Mouse (Mus musculus) embryonic facial prominence, embryonic 14.5 days (tissue): ENCODE data around the gene Pcca. TPM values are rescaled to one million over a fixed set of nuclear protein-coding genes. Genes with fewer than 3 reads are reported as not detected.

Experiments
- ATAC-seq: fragments of 200-750 bp; cut with Nextera tagmentation; 2 replicates; pipeline ENCODE4 v1.8.0; 2017; ENCODE audit warnings: low read depth, moderate number of reproducible peaks, moderate TSS enrichment
- DNase-seq: peaks from one replicate; pipeline ENCODE4 v3.0.0-alpha.2; 2015; ENCODE audit warnings: low spot score
- H3K27ac ChIP-seq: fragments of 300-500 bp; sonication (generic); replicated peaks from 2 replicates; pipeline ENCODE4 v1.5.1; 2014; ENCODE audit warnings: low read depth, mild to moderate bottlenecking, low read length, moderate library complexity
- H3K27me3 ChIP-seq: fragments of 300-500 bp; sonication (generic); replicated peaks from 2 replicates; pipeline ENCODE4 v1.6.1; 2014; ENCODE audit warnings: low read length; ENCODE audit not compliant: control insufficient read depth, insufficient read depth
- H3K36me3 ChIP-seq: fragments of 300-500 bp; sonication (generic); 2 replicates; pipeline ENCODE4 v1.6.1; 2014; ENCODE audit warnings: low read length, mixed read lengths; ENCODE audit not compliant: control insufficient read depth, insufficient read depth
- H3K4me1 ChIP-seq: fragments of 300-500 bp; sonication (generic); 2 replicates; pipeline ENCODE4 v1.6.1; 2014; ENCODE audit warnings: antibody characterized with exemption, low read length; ENCODE audit not compliant: control insufficient read depth, insufficient read depth
- H3K4me2 ChIP-seq: fragments of 300-500 bp; sonication (generic); 2 replicates; pipeline ENCODE4 v1.6.1; 2014; ENCODE audit warnings: low read depth, mild to moderate bottlenecking, low read length, moderate library complexity, mixed read lengths
- H3K4me3 ChIP-seq: fragments of 300-500 bp; sonication (generic); 2 replicates; pipeline ENCODE4 v1.5.1; 2014; ENCODE audit warnings: low read depth, mild to moderate bottlenecking, low read length
- H3K9ac ChIP-seq: fragments of 300-500 bp; sonication (generic); 2 replicates; pipeline ENCODE4 v1.6.1; 2014; ENCODE audit warnings: low read depth, mild to moderate bottlenecking, low read length, moderate library complexity, mixed read lengths
- H3K9me3 ChIP-seq: fragments of 300-500 bp; sonication (generic); 2 replicates; pipeline ENCODE4 v1.6.1; 2016; ENCODE audit warnings: low read length; ENCODE audit not compliant: control insufficient read depth
- WGBS: fragments of 180-500 bp; shearing (Covaris S2); extraction: QIAGEN DNeasy Blood & Tissue Kit; methylation state at CpG from one replicate; pipeline ENCODE4 v1.1.7; 2014; 5-methylcytosine and 5-hydroxymethylcytosine counted together
- polyA plus RNA-seq: library from polyadenylated mRNA; unstranded; fragments of >200 nt; fragmentation: Nextera tagmentation; extraction: Ambion mirVana; gene quantifications from 2 replicates; pipeline ENCODE4 v1.2.1, GENCODE M21; 2014

Pcca gene
- 23.1 and 23.2 TPM in 2 replicates for polyA plus RNA-seq

DNA sequence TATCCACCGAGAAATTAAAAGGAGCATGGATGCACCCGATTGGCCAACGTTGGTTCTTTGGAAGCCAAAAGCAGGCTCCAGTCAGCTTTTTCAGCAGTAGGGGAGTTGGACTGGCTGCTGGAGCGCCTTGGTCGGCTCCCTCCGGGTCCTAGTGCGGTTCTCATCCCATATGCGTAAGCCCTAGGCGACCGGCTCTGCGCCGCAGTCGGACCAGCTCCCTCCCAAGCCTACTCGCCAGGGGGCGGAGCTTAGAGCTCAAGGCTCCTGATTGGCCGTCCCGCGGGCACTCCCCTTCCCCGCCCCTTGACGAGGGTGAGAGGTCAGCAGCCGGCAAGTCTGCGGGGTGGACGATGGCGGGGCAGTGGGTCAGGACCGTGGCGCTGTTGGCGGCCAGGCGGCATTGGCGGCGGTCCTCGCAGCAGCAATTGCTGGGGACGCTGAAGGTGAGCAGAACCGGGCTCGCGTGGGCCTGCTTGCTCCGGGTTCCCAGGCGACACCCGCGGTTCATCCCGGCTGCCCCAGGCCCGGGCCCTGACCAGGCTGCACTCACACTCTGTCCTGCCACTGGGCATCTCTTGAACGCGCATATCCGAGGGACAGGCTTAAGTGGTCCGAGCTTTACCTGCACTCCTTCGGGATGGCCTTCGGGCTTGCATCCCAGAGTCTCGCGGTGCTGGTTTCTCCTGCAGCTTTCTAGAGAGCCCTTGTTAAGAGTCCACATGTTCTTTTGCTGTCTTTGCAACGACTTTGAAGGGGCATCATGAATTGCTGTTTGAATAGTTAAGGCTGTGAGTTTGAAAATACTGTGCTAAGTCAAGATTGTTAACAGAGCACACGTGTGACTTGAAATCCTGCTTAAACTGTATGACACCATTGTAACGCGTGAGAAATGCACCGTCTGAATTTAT lies at the start of gene Pcca:
Pcca (plus strand) TSS at position 308 of the 908 bp plus-strand sequence.
- H3K27me3 ChIP-seq: no peaks in the 10 kb centered on the region
- DNase-seq (peak; percentile 98), ATAC-seq (peak; percentile 100)
- H3K4me2 ChIP-seq: peak within 1 kb of the TSS; percentile 85
- peak within 1 kb of the TSS; percentile 75 for H3K4me3 ChIP-seq
- WGBS: under 1% methylated on average over 49 of the region's 54 CpGs
- no peaks in the 10 kb centered on the region for H3K36me3 ChIP-seq
- H3K4me1 ChIP-seq: peaks cover 10% of the 10 kb centered on the region; the same call in 1 of the 2 replicates
- peak within 1 kb of the TSS; percentile 78 for H3K9ac ChIP-seq
- no peaks in the 10 kb centered on the region for H3K9me3 ChIP-seq
- peak within 1 kb of the TSS; percentile 75 for H3K27ac ChIP-seq

DNA sequence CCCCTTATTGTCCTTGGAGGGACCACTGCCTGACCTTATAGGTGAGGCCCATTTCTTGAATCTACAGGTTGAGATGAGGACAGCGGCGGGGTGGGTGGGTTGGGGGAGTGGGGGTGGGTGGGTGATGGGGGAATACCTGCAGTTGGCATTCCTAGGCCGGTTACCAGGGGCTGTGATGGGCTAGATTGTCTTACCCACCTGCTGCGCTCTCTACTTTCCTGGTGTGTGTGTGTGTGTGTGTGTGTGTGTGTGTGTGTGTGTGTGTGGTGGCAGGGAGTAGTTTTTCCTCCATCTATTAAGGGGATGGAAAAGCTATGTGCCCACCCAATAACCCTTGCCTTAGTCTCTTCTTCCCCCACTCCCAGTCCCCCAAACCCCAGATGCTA lies 49.7 kb upstream of the Pcca start:
- ATAC-seq (no peak), DNase-seq (no peak)
- Histone ChIP-seq H3K4me1 (no peaks in the 10 kb centered on the region), H3K4me2 (no peak overlapping the region), H3K27me3 (peaks cover 90% of the 10 kb centered on the region), H3K9me3 (no peaks in the 10 kb centered on the region), H3K9ac (no peak overlapping the region), H3K4me3 (no peak overlapping the region), H3K27ac (no peak overlapping the region), H3K36me3 (no peaks in the 10 kb centered on the region)
- WGBS: 7% methylated on average over 2 of the region's 4 CpGs

DNA sequence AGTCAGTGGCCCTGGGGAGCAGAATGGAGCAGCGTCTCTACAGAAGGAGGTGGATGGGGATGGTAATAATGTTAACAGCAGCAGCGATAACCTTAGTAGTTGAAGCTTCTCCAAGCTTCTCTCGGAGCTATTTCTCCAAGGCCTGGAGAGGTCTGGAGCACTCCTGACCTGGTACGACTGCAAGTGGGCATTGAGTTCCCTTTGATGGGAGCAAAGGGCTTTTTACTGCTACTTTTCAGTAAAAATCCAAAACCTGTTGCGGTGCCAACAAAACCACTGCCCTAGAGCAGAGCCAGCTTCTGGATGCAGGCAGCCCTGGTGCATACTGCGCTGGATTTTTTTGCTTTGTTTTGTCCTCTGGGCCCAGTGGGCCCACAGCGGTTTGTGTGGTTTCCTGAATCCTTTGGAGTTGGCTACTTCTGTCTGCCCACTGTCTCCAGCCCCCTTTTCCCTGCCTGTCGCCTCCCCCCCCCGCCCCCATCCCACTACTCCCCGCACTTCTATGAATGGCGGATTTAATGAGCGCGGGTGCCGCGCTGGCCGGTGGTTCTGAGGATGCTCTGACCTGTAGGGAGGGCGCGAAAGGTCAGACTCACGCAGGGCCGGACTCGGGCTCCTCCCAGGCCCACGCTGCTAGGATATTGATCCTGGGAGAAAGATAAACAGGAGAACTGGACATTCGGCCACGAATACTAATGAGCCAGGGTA lies 49.1 kb upstream of the Pcca start:
- 3% methylated on average over 22 of the region's 24 CpGs for WGBS

DNA sequence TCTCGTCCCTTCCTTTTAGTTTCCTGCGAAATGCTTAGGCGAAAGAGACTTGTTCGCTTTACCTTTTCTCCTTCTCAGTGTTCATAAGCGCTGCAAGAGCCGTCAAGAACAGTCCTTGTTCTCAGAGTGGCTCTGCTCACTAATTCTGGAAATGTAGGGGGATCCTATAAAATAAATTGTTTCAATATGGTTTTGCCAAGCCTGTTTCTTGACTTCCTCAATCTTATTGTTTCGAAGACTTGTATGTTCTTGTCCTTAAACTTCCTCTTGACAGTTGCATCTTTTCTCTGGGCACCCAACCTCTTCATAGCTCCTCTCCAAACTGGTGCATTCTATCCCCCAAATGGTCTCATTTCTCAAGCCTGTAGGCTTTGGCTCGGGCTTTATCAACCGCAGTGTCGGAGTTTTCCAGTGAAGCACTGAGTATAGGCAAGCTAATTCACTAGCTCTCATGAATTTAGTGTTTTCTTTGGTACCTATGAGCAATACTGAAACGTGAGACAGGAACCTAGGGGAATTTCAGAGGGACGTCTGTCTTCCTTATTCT lies 48.4 kb upstream of the Pcca start:
- H3K27ac ChIP-seq: no peak overlapping the region
- H3K36me3 ChIP-seq: no peaks in the 10 kb centered on the region
- no peak overlapping the region for H3K4me3 ChIP-seq
- no peak for ATAC-seq
- H3K27me3 ChIP-seq: peaks cover 93% of the 10 kb centered on the region
- no peak for DNase-seq
- H3K9me3 ChIP-seq: no peaks in the 10 kb centered on the region
- H3K9ac ChIP-seq: no peak overlapping the region
- no peak overlapping the region; the same call in 1 of the 2 replicates for H3K4me2 ChIP-seq
- 2% methylated on average over 12 of the region's 12 CpGs for WGBS
- no peaks in the 10 kb centered on the region for H3K4me1 ChIP-seq

More for the DNA sequence above, 49.1 kb upstream of the Pcca start:
- peaks cover 92% of the 10 kb centered on the region for H3K27me3 ChIP-seq
- DNase-seq (no peak), ATAC-seq (no peak)
- no peaks in the 10 kb centered on the region for H3K9me3 ChIP-seq
- no peaks in the 10 kb centered on the region for H3K4me1 ChIP-seq
- no peak overlapping the region for H3K9ac ChIP-seq
- H3K4me2 ChIP-seq: no peak overlapping the region; the same call in 1 of the 2 replicates
- H3K27ac ChIP-seq: no peak overlapping the region
- no peak overlapping the region for H3K4me3 ChIP-seq
- H3K36me3 ChIP-seq: no peaks in the 10 kb centered on the region

DNA sequence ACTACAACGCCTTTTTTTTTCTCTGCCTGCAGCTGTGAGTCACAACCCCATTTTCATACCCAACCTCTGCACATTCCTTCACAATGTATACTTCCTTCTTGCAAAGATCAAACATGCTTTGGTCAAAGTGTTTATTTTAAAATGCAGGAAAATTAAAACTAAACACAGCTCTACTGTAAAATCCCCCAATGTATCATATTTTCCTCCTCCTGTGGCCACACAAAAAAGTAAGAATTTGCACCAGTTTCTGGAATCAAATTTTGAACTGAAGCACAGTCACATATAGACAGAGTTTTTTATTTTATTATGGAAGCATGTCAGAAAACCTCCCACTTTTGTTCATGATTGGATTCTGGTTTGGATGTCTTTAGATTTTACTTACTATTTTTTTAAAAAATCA lies 47.5 kb upstream of the Pcca start:
- no peaks in the 10 kb centered on the region for H3K4me1 ChIP-seq
- H3K36me3 ChIP-seq: no peaks in the 10 kb centered on the region
- no peak for DNase-seq
- no peaks in the 10 kb centered on the region for H3K9me3 ChIP-seq
- H3K4me3 ChIP-seq: no peak overlapping the region
- no peak overlapping the region for H3K4me2 ChIP-seq
- peaks cover 93% of the 10 kb centered on the region for H3K27me3 ChIP-seq
- 14% methylated on average over 1 of the region's 1 CpGs for WGBS
- no peak overlapping the region for H3K27ac ChIP-seq
- no peak for ATAC-seq
- H3K9ac ChIP-seq: no peak overlapping the region

DNA sequence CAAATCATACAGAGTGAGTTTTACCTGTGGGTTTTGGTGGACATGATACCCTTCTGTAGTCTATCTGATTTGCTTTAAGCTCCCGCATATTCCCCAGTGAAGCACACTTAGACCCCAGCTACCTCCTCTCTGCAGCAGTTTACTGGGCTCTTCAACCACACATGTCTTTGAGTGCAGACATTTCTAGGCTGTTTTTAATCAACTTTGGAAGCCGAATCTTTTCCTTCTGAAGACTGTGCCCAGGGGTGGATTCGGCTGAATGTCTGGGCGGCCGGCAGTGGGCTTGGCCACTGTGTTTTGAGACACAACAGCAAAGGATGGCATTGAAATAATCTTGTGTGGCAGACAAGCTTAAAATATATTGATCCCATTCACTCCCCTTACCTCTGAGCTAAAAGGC lies 46.8 kb upstream of the Pcca start:
- Histone ChIP-seq H3K9me3 (no peaks in the 10 kb centered on the region), H3K36me3 (no peaks in the 10 kb centered on the region), H3K27me3 (peaks cover 88% of the 10 kb centered on the region), H3K4me2 (no peak overlapping the region), H3K4me3 (no peak overlapping the region), H3K4me1 (no peaks in the 10 kb centered on the region), H3K27ac (no peak overlapping the region), H3K9ac (no peak overlapping the region)
- no peak for ATAC-seq
- DNase-seq: no peak
- 9% methylated on average over 5 of the region's 5 CpGs for WGBS

DNA sequence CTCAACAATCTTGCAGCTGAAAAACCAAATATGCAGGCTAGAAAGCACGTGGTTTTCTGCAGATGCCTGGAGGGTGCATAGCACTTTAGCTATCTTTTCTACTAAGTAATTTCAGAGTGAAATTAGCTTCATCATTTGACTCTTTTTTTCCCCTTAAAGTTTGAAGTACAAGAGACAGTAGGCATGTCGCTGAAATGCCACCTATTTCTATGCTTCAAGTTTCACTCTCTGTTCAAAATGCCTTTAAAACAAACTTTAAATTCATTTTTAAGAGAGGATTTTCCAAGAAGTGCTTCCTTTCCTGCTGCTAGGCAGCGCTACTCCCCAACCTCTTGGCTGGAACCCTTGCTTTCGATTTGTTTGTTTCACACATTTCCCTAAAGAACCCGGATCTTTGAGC lies 45.1 kb upstream of the Pcca start:
- peak overlapping the region; percentile 3; the same call in 1 of the 2 replicates for H3K4me2 ChIP-seq
- DNase-seq (no peak), ATAC-seq (no peak)
- H3K4me3 ChIP-seq: no peak overlapping the region
- H3K36me3 ChIP-seq: no peaks in the 10 kb centered on the region
- no peak overlapping the region for H3K27ac ChIP-seq
- H3K4me1 ChIP-seq: no peaks in the 10 kb centered on the region
- 0 out of 2 replicates have a peak, but pooled peaks cover 3% of the 10 kb centered on the region for H3K9me3 ChIP-seq
- no peak overlapping the region for H3K9ac ChIP-seq
- H3K27me3 ChIP-seq: peaks cover 83% of the 10 kb centered on the region
- WGBS: under 1% methylated on average over 5 of the region's 5 CpGs

DNA sequence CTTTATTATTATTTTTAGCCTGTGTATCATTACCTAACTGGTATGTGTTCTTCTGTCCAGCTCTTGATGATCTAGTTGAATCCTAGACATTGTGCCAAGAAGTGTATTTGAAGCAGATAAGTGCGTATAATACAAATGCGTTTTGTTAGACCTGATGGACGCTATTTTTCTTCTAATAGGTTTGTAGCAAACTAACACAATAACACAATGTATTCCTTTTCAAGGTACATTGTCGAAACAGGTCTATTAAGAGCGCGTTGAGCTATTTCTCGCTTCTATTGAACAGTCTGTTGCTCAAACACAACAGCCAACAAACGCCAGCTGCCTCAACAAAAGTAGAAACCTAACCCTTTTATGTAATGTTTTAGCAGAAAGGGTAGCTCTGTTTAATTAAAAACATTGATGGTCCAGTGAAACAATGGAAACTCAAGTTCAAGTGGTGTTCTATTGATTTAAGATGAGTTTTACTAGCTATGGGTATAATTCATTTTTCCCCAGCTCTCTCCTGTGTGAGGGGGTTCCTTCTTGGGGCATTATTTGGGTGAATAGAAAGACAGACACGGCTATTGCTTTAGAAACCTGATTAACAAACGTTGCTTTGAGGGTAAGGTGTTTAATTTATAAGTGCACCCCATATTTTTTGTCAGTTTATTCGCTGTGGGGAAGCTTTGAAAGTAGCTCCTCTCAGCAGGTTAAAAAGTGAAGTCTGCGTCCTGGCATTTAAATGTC lies 44.3 kb upstream of the Pcca start:
- Histone ChIP-seq H3K4me2 (peak overlapping the region; percentile 44; the same call in 1 of the 2 replicates), H3K9me3 (0 out of 2 replicates have a peak, but pooled peaks cover 3% of the 10 kb centered on the region), H3K36me3 (no peaks in the 10 kb centered on the region), H3K4me3 (peak overlapping the region; percentile 30; the same call in 1 of the 2 replicates), H3K9ac (no peak overlapping the region), H3K27me3 (peaks cover 75% of the 10 kb centered on the region), H3K27ac (no peak overlapping the region), H3K4me1 (no peaks in the 10 kb centered on the region)
- WGBS: 6% methylated on average over 12 of the region's 12 CpGs
- DNase-seq: no peak
- ATAC-seq: no peak
